Mouse (Mus musculus) kidney, adult 11 months (tissue): ENCODE measurements around the gene Fam183b.
"Not testable (repeated sequence)": the region's sequence is repeated elsewhere in the genome, so short reads cannot be mapped to it uniquely, and the experiment has no call there.

Experiments used
- DNase-seq: peaks from one replicate; pipeline ENCODE4 v3.0.0; 2022

Gene Fam183b

DNA sequence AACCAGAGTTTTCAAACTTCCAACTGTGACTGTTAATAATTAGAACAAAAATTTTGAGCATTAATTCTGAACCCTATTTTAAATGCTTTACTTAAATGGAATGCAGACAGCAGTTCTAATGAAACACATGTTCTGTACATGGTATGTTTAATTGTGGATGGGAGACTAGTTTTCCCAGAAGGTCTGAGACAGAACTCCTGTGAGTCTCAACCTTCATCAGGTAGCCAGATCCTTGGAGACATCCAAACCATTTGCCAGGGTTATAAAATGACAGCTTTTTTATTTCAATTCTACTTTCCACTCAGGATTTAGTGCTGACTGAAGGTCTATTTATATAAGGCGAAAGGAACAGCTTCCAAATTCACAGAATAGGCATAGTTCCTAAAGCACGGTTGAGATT lies 49.3 kb downstream of the Fam183b start, which contains the start of gene Olfr316:
TSS of gene Olfr316 (plus strand) at position 301 of the 400 bp plus-strand sequence.
- DNase-seq, result no peak

GRCm38 (mm10) chr11:58751096-58751495 lies 50.7 kb downstream of the Fam183b start:
- DNase-seq, result not testable (repeated sequence)
